Mouse (Mus musculus) liver, embryonic 14.5 days (tissue): ENCODE measurements around the gene Nr5a1.

Source experiments
- CTCF ChIP-seq: IDR thresholded peaks from 2 replicates; pipeline ENCODE4 v1.5.1; 2016; ENCODE audit warnings: antibody characterized with exemption, low read depth, control low read depth
- EP300 ChIP-seq: IDR thresholded peaks from 2 replicates; pipeline ENCODE4 v1.6.1; 2016; ENCODE audit warnings: antibody characterized with exemption, low read depth

DNA sequence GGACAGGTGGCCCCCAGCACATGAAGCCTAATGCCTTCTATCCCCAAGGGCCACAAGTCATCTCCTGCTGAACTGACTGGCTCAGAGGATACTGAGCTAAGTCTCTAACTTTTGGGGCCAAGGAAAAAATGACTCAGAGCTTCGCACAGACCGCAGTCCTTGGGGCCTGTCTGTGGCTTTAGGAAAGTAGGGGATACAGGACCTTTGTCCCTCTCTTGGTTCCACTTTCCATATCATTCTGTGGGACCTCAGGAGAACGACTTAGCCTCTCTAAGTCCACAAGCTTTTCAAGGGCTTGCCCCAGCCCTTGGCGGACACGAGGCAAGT, 61.1 kb downstream of the Nr5a1 start:
- TF ChIP-seq EP300 (no peak), CTCF (no peak)
